Mouse (Mus musculus): ENCODE results near the gene Mmp24. TPM values are rescaled to one million over a fixed set of nuclear protein-coding genes. Genes with fewer than 3 reads are reported as not detected.

Gene Mmp24
- polyA plus RNA-seq, 1 experiment from 2014 or later: 0.05 TPM

GRCm38 (mm10) chr2:155798613-155799012, 23.5 kb downstream of the Mmp24 start:
- 47% methylated on average over 3 of the region's 3 CpGs for WGBS
- ATAC-seq (ENCODE audit: insufficient number of reproducible peaks, low FRiP score): no peak
- H3K27me3 ChIP-seq (replicated peaks): peaks cover 14% of the 10 kb centered on the region; the same call in 1 of the 2 replicates
- no peak overlapping the region for H3K4me3 ChIP-seq
- no peaks in the 10 kb centered on the region for H3K36me3 ChIP-seq
- no peak overlapping the region for H3K4me2 ChIP-seq
- H3K9me3 ChIP-seq (replicated peaks): no peaks in the 10 kb centered on the region
- no peak overlapping the region for H3K9ac ChIP-seq
- H3K27ac ChIP-seq (ENCODE audit: poor library complexity, severe bottlenecking): no peak overlapping the region
- H3K4me1 ChIP-seq (replicated peaks): no peaks in the 10 kb centered on the region

DNA sequence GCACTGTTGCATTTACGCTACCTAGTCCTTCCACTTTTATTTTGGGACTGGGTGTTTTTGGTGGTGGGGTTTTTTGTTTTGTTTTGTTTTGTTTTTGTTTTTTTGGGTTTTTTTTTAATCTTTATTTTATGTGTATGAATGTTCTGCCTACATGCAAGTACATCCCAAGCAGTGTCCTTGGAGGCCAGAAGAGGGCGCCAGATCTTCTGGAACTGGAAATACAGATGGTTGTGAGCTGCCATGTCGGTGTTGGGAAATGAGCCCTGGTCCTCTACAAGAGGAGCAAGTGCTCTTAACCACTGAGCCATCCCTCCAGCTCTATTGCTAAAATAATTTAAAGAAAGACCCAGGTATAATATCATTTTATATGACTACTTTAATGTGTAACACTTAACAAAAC, 27.6 kb downstream of the Mmp24 start:
- H3K36me3 ChIP-seq: no peaks in the 10 kb centered on the region
- 54% methylated on average over 3 of the region's 3 CpGs for WGBS
- H3K4me3 ChIP-seq: no peak overlapping the region
- no peak overlapping the region for H3K4me2 ChIP-seq
- no peaks in the 10 kb centered on the region for H3K9me3 ChIP-seq (replicated peaks)
- H3K4me1 ChIP-seq (replicated peaks): peaks cover 8% of the 10 kb centered on the region
- peaks cover 24% of the 10 kb centered on the region for H3K27me3 ChIP-seq (replicated peaks)
- no peak overlapping the region for H3K9ac ChIP-seq
- no peak for ATAC-seq (ENCODE audit: insufficient number of reproducible peaks, low FRiP score)
- no peak overlapping the region for H3K27ac ChIP-seq (ENCODE audit: poor library complexity, severe bottlenecking)

- Histone ChIP-seq H3K9me3 (replicated peaks) (no peaks in the 10 kb centered on the region), H3K27ac (ENCODE audit: poor library complexity, severe bottlenecking) (no peak overlapping the region), H3K27me3 (replicated peaks) (peaks cover 21% of the 10 kb centered on the region), H3K36me3 (no peaks in the 10 kb centered on the region), H3K4me3 (no peak overlapping the region), H3K9ac (no peak overlapping the region), H3K4me2 (no peak overlapping the region), H3K4me1 (replicated peaks) (peaks cover 8% of the 10 kb centered on the region)
- ATAC-seq (ENCODE audit: insufficient number of reproducible peaks, low FRiP score): no peak
- whole genome bisulfite sequencing: 64% methylated on average over 5 of the region's 5 CpGs
Measured at GRCm38 (mm10) chr2:155804053-155804452, 28.9 kb downstream of the Mmp24 start.

GRCm38 (mm10) chr2:155805231-155805924, 30.2 kb downstream of the Mmp24 start:
- Histone ChIP-seq H3K4me1 (replicated peaks) (peaks cover 8% of the 10 kb centered on the region), H3K27ac (ENCODE audit: poor library complexity, severe bottlenecking) (no peak overlapping the region), H3K9me3 (replicated peaks) (no peaks in the 10 kb centered on the region), H3K9ac (no peak overlapping the region), H3K36me3 (no peaks in the 10 kb centered on the region), H3K4me3 (no peak overlapping the region), H3K4me2 (no peak overlapping the region), H3K27me3 (replicated peaks) (peaks cover 13% of the 10 kb centered on the region; the same call in 1 of the 2 replicates)
- ATAC-seq (ENCODE audit: insufficient number of reproducible peaks, low FRiP score): no peak
- 37% methylated on average over 6 of the region's 6 CpGs for WGBS

- 63% methylated on average over 6 of the region's 6 CpGs for WGBS
- H3K36me3 ChIP-seq: no peaks in the 10 kb centered on the region
- H3K4me3 ChIP-seq: no peak overlapping the region
- no peak overlapping the region for H3K9ac ChIP-seq
- H3K9me3 ChIP-seq (replicated peaks): no peaks in the 10 kb centered on the region
- no peak overlapping the region for H3K4me2 ChIP-seq
- H3K27ac ChIP-seq (ENCODE audit: poor library complexity, severe bottlenecking): no peak overlapping the region
- ATAC-seq (ENCODE audit: insufficient number of reproducible peaks, low FRiP score): no peak
- peaks cover 8% of the 10 kb centered on the region for H3K4me1 ChIP-seq (replicated peaks)
- H3K27me3 ChIP-seq (replicated peaks): peaks cover 13% of the 10 kb centered on the region; the same call in 1 of the 2 replicates
Measured at GRCm38 (mm10) chr2:155805925-155806255, 30.7 kb downstream of the Mmp24 start.

DNA sequence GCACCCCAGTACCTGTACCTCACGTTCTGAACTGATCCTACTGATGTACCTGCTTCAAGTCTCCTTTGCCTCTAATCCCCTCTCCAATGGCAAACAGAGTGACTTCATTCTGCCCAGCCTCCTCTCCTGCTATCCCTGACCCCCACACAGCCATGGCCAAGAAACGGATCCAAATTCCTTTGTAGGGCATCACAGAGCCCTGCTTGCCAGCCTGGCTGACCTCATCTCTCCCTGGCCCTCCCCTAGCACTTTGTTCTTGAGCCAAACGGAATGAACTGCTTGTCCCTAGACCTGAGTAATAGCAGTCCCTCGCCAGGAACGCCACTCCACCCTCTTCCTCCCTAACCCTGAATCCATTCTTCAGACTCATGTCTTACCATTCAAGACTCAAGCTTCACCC, 31.4 kb downstream of the Mmp24 start:
- Histone ChIP-seq H3K9me3 (replicated peaks) (no peaks in the 10 kb centered on the region), H3K36me3 (no peaks in the 10 kb centered on the region), H3K4me3 (no peak overlapping the region), H3K4me2 (no peak overlapping the region), H3K9ac (no peak overlapping the region), H3K4me1 (replicated peaks) (peaks cover 8% of the 10 kb centered on the region), H3K27ac (ENCODE audit: poor library complexity, severe bottlenecking) (no peak overlapping the region), H3K27me3 (replicated peaks) (peaks cover 10% of the 10 kb centered on the region; the same call in 1 of the 2 replicates)
- 61% methylated on average over 5 of the region's 5 CpGs for WGBS
- no peak for ATAC-seq (ENCODE audit: insufficient number of reproducible peaks, low FRiP score)

GRCm38 (mm10) chr2:155807408-155807807, 32.3 kb downstream of the Mmp24 start:
- no peak overlapping the region for H3K4me3 ChIP-seq
- no peak overlapping the region for H3K9ac ChIP-seq
- no peaks in the 10 kb centered on the region for H3K9me3 ChIP-seq (replicated peaks)
- no peak for ATAC-seq (ENCODE audit: insufficient number of reproducible peaks, low FRiP score)
- peaks cover 8% of the 10 kb centered on the region for H3K4me1 ChIP-seq (replicated peaks)
- no peak overlapping the region for H3K27ac ChIP-seq (ENCODE audit: poor library complexity, severe bottlenecking)
- H3K4me2 ChIP-seq: no peak overlapping the region
- H3K27me3 ChIP-seq (replicated peaks): peaks cover 10% of the 10 kb centered on the region; the same call in 1 of the 2 replicates
- H3K36me3 ChIP-seq: no peaks in the 10 kb centered on the region
- 79% methylated on average over 4 of the region's 4 CpGs for WGBS

DNA sequence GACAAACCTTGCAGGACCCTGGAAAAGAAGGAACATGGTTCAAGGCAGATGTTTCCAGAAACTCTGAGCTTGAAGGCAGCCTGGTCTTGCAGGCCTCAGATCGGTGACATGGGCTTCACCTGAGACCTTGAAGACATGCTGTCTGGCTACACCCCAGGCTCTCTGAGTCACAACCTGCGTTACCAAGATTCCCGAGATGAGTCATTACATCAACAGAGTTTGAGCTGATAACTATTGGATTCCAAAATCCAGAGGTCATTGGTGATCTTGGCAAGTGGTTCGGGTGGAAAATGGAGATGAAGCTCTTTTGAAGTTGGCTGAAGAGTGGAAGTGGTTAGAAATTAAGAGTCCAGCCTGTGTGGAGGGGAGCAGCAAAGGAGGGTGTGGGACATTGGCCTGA, 34.5 kb downstream of the Mmp24 start:
- ATAC-seq (ENCODE audit: insufficient number of reproducible peaks, low FRiP score): no peak
- Histone ChIP-seq H3K9me3 (replicated peaks) (no peaks in the 10 kb centered on the region), H3K4me3 (no peak overlapping the region), H3K4me1 (replicated peaks) (peaks cover 8% of the 10 kb centered on the region), H3K9ac (no peak overlapping the region), H3K4me2 (no peak overlapping the region), H3K27ac (ENCODE audit: poor library complexity, severe bottlenecking) (no peak overlapping the region), H3K36me3 (no peaks in the 10 kb centered on the region), H3K27me3 (replicated peaks) (peaks cover 11% of the 10 kb centered on the region; the same call in 1 of the 2 replicates)
- 55% methylated on average over 4 of the region's 4 CpGs for WGBS

DNA sequence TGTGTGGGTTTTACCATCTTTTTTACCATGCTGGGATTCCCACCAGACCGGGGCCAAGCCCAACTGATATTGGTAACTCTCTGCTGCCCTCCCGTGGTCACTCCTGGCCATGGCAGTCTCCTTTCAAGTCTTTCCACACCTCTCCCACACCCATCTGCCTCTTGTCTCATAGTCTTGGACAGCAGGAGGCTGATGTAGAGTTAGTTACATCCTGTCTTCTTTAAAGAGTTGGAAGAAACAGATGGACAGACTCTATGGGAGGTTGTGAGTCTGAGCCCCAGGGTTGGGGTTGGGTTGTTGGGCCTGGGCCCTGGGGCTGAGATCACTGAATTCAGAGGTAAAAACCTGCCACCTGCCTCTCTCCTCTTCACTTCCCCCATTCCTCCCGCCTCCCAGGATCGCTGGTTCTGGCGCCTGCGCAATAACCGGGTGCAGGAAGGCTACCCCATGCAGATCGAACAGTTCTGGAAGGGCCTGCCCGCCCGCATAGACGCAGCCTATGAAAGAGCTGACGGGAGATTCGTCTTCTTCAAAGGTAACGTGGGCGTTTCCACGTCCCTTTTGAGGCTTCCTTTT, 36.8 kb downstream of the Mmp24 start:
- no peak overlapping the region for H3K27ac ChIP-seq (ENCODE audit: poor library complexity, severe bottlenecking)
- H3K4me2 ChIP-seq: no peak overlapping the region
- H3K9me3 ChIP-seq (replicated peaks): no peaks in the 10 kb centered on the region
- WGBS: 43% methylated on average over 16 of the region's 16 CpGs
- no peak for ATAC-seq (ENCODE audit: insufficient number of reproducible peaks, low FRiP score)
- H3K36me3 ChIP-seq: no peaks in the 10 kb centered on the region
- no peak overlapping the region for H3K4me3 ChIP-seq
- no peaks in the 10 kb centered on the region for H3K4me1 ChIP-seq (replicated peaks)
- 0 out of 2 replicates have a peak, but pooled peaks cover 9% of the 10 kb centered on the region for H3K27me3 ChIP-seq (replicated peaks)
- no peak overlapping the region for H3K9ac ChIP-seq

- no peak for ATAC-seq (ENCODE audit: insufficient number of reproducible peaks, low FRiP score)
- Histone ChIP-seq H3K36me3 (no peaks in the 10 kb centered on the region), H3K27me3 (replicated peaks) (0 out of 2 replicates have a peak, but pooled peaks cover 4% of the 10 kb centered on the region), H3K4me2 (no peak overlapping the region), H3K27ac (ENCODE audit: poor library complexity, severe bottlenecking) (no peak overlapping the region), H3K4me1 (replicated peaks) (no peaks in the 10 kb centered on the region), H3K9me3 (replicated peaks) (no peaks in the 10 kb centered on the region), H3K4me3 (no peak overlapping the region), H3K9ac (no peak overlapping the region)
- WGBS: 61% methylated on average over 4 of the region's 4 CpGs
Measured at GRCm38 (mm10) chr2:155812637-155813036, 37.5 kb downstream of the Mmp24 start.

GRCm38 (mm10) chr2:155814829-155815228, 39.7 kb downstream of the Mmp24 start:
- 33% methylated on average over 5 of the region's 5 CpGs for WGBS
- no peak for ATAC-seq (ENCODE audit: insufficient number of reproducible peaks, low FRiP score)

More at GRCm38 (mm10) chr2:155814829-155815228, 39.7 kb downstream of the Mmp24 start:
- Histone ChIP-seq H3K9me3 (replicated peaks) (no peaks in the 10 kb centered on the region), H3K27ac (ENCODE audit: poor library complexity, severe bottlenecking) (no peak overlapping the region), H3K4me1 (replicated peaks) (peaks cover 15% of the 10 kb centered on the region), H3K4me3 (no peak overlapping the region), H3K27me3 (replicated peaks) (0 out of 2 replicates have a peak, but pooled peaks cover 4% of the 10 kb centered on the region), H3K36me3 (peaks cover 4% of the 10 kb centered on the region), H3K4me2 (no peak overlapping the region), H3K9ac (no peak overlapping the region)
